Mouse (Mus musculus) CH12.LX (cell line): ENCODE measurements around the gene Jkamp.

Source experiments
- CHD2 ChIP-seq: IDR thresholded peaks from 2 replicates; pipeline ENCODE4 v1.6.1; 2011; ENCODE audit warnings: low read length, improper control_type of control experiment
- CTCF ChIP-seq, 2 experiments: IDR thresholded peaks in 1 of 2; conservative IDR thresholded peaks in 1 of 2; 2 replicates each; pipeline ENCODE4 v1.5.1; 2011 to 2012; ENCODE audit warnings: low read depth in 2 of 2, low read length in 2 of 2, improper control_type of control experiment in 1 of 2, inconsistent platforms in 1 of 2, mild to moderate bottlenecking in 1 of 2, moderate library complexity in 1 of 2
- E2F4 ChIP-seq: IDR thresholded peaks from 2 replicates; pipeline ENCODE4 v1.6.1; 2011; ENCODE audit warnings: low read depth, low read length, improper control_type of control experiment; ENCODE audit not compliant: insufficient replicate concordance
- MEF2A ChIP-seq: IDR thresholded peaks from 2 replicates; pipeline ENCODE4 v1.6.1; 2014; ENCODE audit warnings: low read depth, mild to moderate bottlenecking, inconsistent platforms, low read length, improper control_type of control experiment, borderline replicate concordance
- MYC ChIP-seq: IDR thresholded peaks from 2 replicates; pipeline ENCODE4 v1.6.1; 2011; ENCODE audit warnings: low read depth, mild to moderate bottlenecking, improper control_type of control experiment, low read length
- NRF1 ChIP-seq: IDR thresholded peaks from 2 replicates; pipeline ENCODE4 v1.6.1; 2014; ENCODE audit warnings: low read depth, mild to moderate bottlenecking, inconsistent platforms, low read length, improper control_type of control experiment, moderate library complexity
- POLR2A ChIP-seq: IDR thresholded peaks from 2 replicates; pipeline ENCODE4 v1.6.1; 2011; ENCODE audit warnings: low read depth, mild to moderate bottlenecking, improper control_type of control experiment, low read length
- POLR2AphosphoS2 ChIP-seq: IDR thresholded peaks from 2 replicates; pipeline ENCODE4 v1.6.1; 2011; ENCODE audit warnings: low read depth, low read length, improper control_type of control experiment
- RCOR1 ChIP-seq: conservative IDR thresholded peaks from 2 replicates; pipeline ENCODE4 v1.6.1; 2012; ENCODE audit warnings: low read depth, mild to moderate bottlenecking, inconsistent platforms, low read length, improper control_type of control experiment
- UBTF ChIP-seq: IDR thresholded peaks from 2 replicates; pipeline ENCODE4 v1.6.1; 2012; ENCODE audit warnings: low read depth, mild to moderate bottlenecking, inconsistent platforms, low read length, improper control_type of control experiment, moderate library complexity

DNA sequence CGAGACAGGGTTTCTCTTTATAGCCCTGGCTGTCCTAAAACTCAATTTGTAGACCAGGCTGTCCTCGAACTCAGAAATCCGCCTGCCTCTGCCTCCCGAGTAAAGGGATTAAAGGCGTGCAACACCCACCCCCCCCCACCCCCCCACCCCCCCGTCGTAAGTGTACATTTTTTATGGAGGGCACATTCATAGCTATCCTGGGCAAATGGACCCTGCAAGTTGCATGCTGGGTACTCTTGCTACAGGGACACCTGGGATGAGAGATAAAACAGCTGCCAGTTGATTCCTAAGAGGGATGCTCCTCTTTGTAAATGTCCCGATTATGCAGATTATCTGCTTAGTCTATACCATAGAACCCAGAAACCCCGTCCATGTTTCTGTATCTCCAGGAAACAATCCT lies 2.1 kb upstream of the Jkamp start:
- TF ChIP-seq E2F4 (no peak), POLR2A (no peak), CHD2 (no peak), RCOR1 (no peak), UBTF (no peak), CTCF (conservative IDR thresholded peaks at IDR 0.05 in 1 of 2, IDR thresholded peaks at IDR 0.05 in 1 of 2; ENCODE audit: low read depth in 2 of 2, low read length in 2 of 2) (no peak), NRF1 (no peak), MEF2A (no peak), MYC (no peak), POLR2AphosphoS2 (no peak)
